Mouse (Mus musculus) thymus, adult 2 months (tissue): ENCODE results near the gene Gpr176. TPM values are rescaled to one million over a fixed set of nuclear protein-coding genes. Genes with fewer than 3 reads are reported as not detected.
A peak's percentile ranks its signal among the peaks of the same experiment; 100 is the strongest.

Source experiments
- DNase-seq: peaks from one replicate; pipeline ENCODE4 v3.0.0; 2021
- H3K27ac ChIP-seq: fragments of 200-500 bp; 2 replicates; pipeline ENCODE4 v1.5.1; 2012; ENCODE audit warnings: low read length, control low read depth; ENCODE audit not compliant: control insufficient read depth, insufficient read depth
- H3K27me3 ChIP-seq: fragments of 200-500 bp; 2 replicates; pipeline ENCODE4 v1.6.1; 2012; ENCODE audit warnings: mild to moderate bottlenecking, low read length, moderate library complexity, mixed read lengths; ENCODE audit not compliant: control insufficient read depth, insufficient read depth
- H3K36me3 ChIP-seq: fragments of 200-500 bp; 2 replicates; pipeline ENCODE4 v1.6.1; 2012; ENCODE audit warnings: mild to moderate bottlenecking, low read length, moderate library complexity; ENCODE audit not compliant: control insufficient read depth, insufficient read depth
- H3K4me1 ChIP-seq: fragments of 200-500 bp; replicated peaks from 2 replicates; pipeline ENCODE4 v1.6.1; 2012; ENCODE audit warnings: low read length; ENCODE audit not compliant: control insufficient read depth, insufficient read depth
- H3K4me3 ChIP-seq: fragments of 200-500 bp; 2 replicates; pipeline ENCODE4 v1.5.1; 2012; ENCODE audit warnings: mild to moderate bottlenecking, low read length, control low read depth, moderate library complexity; ENCODE audit not compliant: control insufficient read depth, insufficient read depth
- CTCF ChIP-seq: fragments of 200-500 bp; IDR thresholded peaks from 2 replicates; pipeline ENCODE4 v1.5.1; 2012; ENCODE audit warnings: mild to moderate bottlenecking, control low read depth, low read length, moderate library complexity, borderline replicate concordance; ENCODE audit not compliant: control insufficient read depth, poor library complexity, insufficient read depth; ENCODE audit errors: extremely low read depth
- POLR2A ChIP-seq: fragments of 200-500 bp; IDR thresholded peaks from 2 replicates; pipeline ENCODE4 v1.6.1; 2012; ENCODE audit warnings: mild to moderate bottlenecking, low read length, control low read depth, moderate library complexity; ENCODE audit not compliant: control insufficient read depth, poor library complexity, insufficient read depth; ENCODE audit errors: extremely low read depth
- WGBS: fragments of 180-500 bp; shearing (Covaris S2); methylation state at CpG from one replicate; pipeline ENCODE4 v1.1.7; 2018; 5-methylcytosine and 5-hydroxymethylcytosine counted together
- polyA plus RNA-seq: library from polyadenylated mRNA; depleted of rRNA; stranded (reverse); fragments of >200 nt; gene quantifications from 2 replicates; pipeline ENCODE4 v1.2.3, GENCODE M21; 2012

Gene Gpr176
- polyA plus RNA-seq, 1 experiment: 0.30 TPM

- no peak for DNase-seq
- H3K4me1 ChIP-seq: no peaks in the 10 kb centered on the region
- no peak overlapping the region for H3K4me3 ChIP-seq
- WGBS: 95% methylated on average over 10 of the region's 10 CpGs
- no peaks in the 10 kb centered on the region for H3K27me3 ChIP-seq
- H3K27ac ChIP-seq: no peak overlapping the region
- TF ChIP-seq POLR2A (no peak), CTCF (no peak)
- H3K36me3 ChIP-seq: no peaks in the 10 kb centered on the region
These were observed 101.6 kb downstream of the Gpr176 start for GRCm38 (mm10) chr2:118271606-118272005.

DNA sequence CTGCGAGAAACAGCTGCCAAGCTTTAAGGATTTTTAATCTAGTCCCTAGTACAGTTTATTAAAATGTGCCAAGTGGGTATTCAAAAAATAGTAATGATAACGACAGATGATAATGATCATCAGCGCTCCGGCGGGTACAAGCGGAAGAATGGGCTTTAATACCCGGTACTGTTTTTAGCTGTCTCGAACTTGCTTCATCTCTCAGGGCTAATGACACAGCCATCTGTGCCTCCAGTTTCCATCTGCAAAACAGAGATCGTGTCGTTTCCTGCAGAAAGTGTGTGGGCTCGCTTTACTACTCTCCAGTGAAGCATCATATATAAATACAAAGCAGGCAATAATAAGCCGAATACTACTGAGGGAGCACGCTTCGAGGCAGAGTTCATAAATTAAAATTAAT is 103.0 kb downstream of the Gpr176 start:
- no peaks in the 10 kb centered on the region for H3K4me1 ChIP-seq
- TF ChIP-seq CTCF (no peak), POLR2A (no peak)
- no peak for DNase-seq
- 95% methylated on average over 14 of the region's 14 CpGs for WGBS
- no peak overlapping the region for H3K4me3 ChIP-seq
- H3K27me3 ChIP-seq: no peaks in the 10 kb centered on the region
- H3K36me3 ChIP-seq: no peaks in the 10 kb centered on the region
- no peak overlapping the region for H3K27ac ChIP-seq

- no peak overlapping the region for H3K27ac ChIP-seq
- DNase-seq: no peak
- no peaks in the 10 kb centered on the region for H3K4me1 ChIP-seq
- no peaks in the 10 kb centered on the region for H3K36me3 ChIP-seq
- no peak for TF ChIP-seq POLR2A
- no peak for TF ChIP-seq CTCF
- WGBS: 11% methylated on average over 2 of the region's 2 CpGs
- H3K27me3 ChIP-seq: no peaks in the 10 kb centered on the region
- H3K4me3 ChIP-seq: no peak overlapping the region
These were observed 109.4 kb downstream of the Gpr176 start for GRCm38 (mm10) chr2:118263914-118264201.

GRCm38 (mm10) chr2:118263151-118263913 is 109.9 kb downstream of the Gpr176 start:
- DNase-seq: peak; percentile 41
- TF ChIP-seq POLR2A (no peak), CTCF (no peak)
- 13% methylated on average over 8 of the region's 8 CpGs for WGBS
- no peaks in the 10 kb centered on the region for H3K27me3 ChIP-seq
- H3K4me3 ChIP-seq: no peak overlapping the region
- H3K36me3 ChIP-seq: no peaks in the 10 kb centered on the region
- H3K27ac ChIP-seq: no peak overlapping the region
- H3K4me1 ChIP-seq: no peaks in the 10 kb centered on the region

DNA sequence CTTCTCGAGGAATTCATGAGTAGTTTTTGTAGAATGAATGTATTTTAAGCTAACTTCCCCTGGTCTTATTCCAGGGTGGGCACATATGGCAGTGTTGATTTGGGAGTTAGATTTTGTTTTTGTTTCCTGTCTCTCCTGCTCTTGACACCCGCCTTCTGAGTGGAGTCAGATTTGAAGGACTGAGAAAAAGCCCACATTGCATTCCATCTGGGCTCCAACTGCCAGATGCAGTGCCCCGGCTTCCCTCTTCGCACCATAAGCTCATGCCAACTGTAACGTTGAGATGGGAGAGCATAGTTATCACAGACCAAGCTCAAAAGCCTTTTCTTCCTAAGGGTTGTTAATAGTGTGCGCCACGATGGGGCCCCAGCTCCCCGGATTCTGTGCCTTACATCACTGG is 110.5 kb downstream of the Gpr176 start:
- 57% methylated on average over 8 of the region's 8 CpGs for WGBS
- H3K4me3 ChIP-seq: no peak overlapping the region
- no peak for DNase-seq
- H3K36me3 ChIP-seq: no peaks in the 10 kb centered on the region
- no peak overlapping the region for H3K27ac ChIP-seq
- H3K4me1 ChIP-seq: no peaks in the 10 kb centered on the region
- TF ChIP-seq POLR2A (no peak), CTCF (no peak)
- H3K27me3 ChIP-seq: no peaks in the 10 kb centered on the region

- Histone ChIP-seq H3K4me1 (peaks cover 3% of the 10 kb centered on the region), H3K4me3 (no peak overlapping the region), H3K27ac (no peak overlapping the region), H3K27me3 (no peaks in the 10 kb centered on the region), H3K36me3 (no peaks in the 10 kb centered on the region)
- DNase-seq: no peak
- no peak for TF ChIP-seq POLR2A
- no peak for TF ChIP-seq CTCF
- 57% methylated on average over 5 of the region's 5 CpGs for WGBS
These were observed 113.5 kb downstream of the Gpr176 start for GRCm38 (mm10) chr2:118259746-118260145.

DNA sequence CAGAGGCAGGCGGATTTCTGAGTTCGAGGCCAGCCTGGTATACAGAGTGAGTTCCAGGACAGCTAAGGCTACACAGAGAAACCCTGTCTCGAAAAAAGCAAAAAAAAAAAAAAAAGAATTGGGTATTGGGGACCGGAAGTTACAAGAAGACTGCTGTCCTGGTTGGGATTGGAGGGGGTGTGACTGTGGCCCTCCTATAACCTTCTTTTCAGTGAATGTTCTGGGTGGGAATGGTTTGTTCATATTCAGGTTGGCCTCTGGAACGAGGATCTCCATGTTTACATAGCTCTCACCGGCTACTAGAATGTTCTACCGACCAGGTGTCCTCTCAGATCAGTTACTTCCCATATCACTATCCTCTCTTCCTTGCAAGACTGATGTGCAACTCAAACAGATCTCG is 116.1 kb downstream of the Gpr176 start:
- Histone ChIP-seq H3K27me3 (no peaks in the 10 kb centered on the region), H3K36me3 (no peaks in the 10 kb centered on the region), H3K27ac (no peak overlapping the region), H3K4me3 (peak overlapping the region; percentile 43; the same call in 1 of the 2 replicates), H3K4me1 (peaks cover 3% of the 10 kb centered on the region)
- peak; percentile 5 for DNase-seq
- no peak for TF ChIP-seq POLR2A
- no peak for TF ChIP-seq CTCF
- WGBS: 60% methylated on average over 8 of the region's 8 CpGs
